Comparison of ENCODE assay signal across 13 mouse cellular contexts in genomic region chr1:168475579-168476208, GRCm38 (mm10). TPM values are rescaled to one million over a fixed set of nuclear protein-coding genes. Genes with fewer than 3 reads are reported as not detected.
DNase-seq lines count a peak whose midpoint lies in the region; ATAC-seq and TF ChIP-seq lines count a peak whose summit lies in the region.
"Had no signal": no experiment of that assay in that cellular context is flagged by ENCODE, and none has a peak within 500 bp of the region (broad histone marks: within the 10 kb centered on the region; RNA-seq: fewer than 3 reads in every experiment).

No protein-coding gene starts in this region.

- H3K9me3 ChIP-seq in heart, postnatal 0 days (replicated peaks; ENCODE audit: control insufficient read depth, low read length): no peaks in the 10 kb centered on the region
- no peaks in the 10 kb centered on the region for H3K9me3 ChIP-seq in hindbrain, embryonic 14.5 days (ENCODE audit: control insufficient read depth, low read length)
- H3K9me3 ChIP-seq in midbrain, postnatal 0 days (ENCODE audit: low read length): no peaks in the 10 kb centered on the region
- no peaks in the 10 kb centered on the region for H3K9me3 ChIP-seq in stomach, postnatal 0 days (ENCODE audit: control insufficient read depth, low read length)
- H3K9me3 ChIP-seq: neural tube, embryonic 12.5 days had no signal

- peak overlapping the region; percentile 92 for H3K27ac ChIP-seq in heart, postnatal 0 days (ENCODE audit: low read depth)
- peak overlapping the region; percentile 7 for H3K27ac ChIP-seq in hindbrain, embryonic 14.5 days
- no peak overlapping the region for H3K27ac ChIP-seq in midbrain, postnatal 0 days (ENCODE audit: low read depth, low read length)
- no peak overlapping the region for H3K27ac ChIP-seq in stomach, postnatal 0 days (replicated peaks)
- H3K27ac ChIP-seq: neural tube, embryonic 12.5 days had no signal

- no peak for ATAC-seq in heart, postnatal 0 days (ENCODE audit: insufficient read depth, low read depth)
- ATAC-seq in hindbrain, embryonic 14.5 days (ENCODE audit: low FRiP score): peak; percentile 13; the same call in 1 of the 2 replicates
- ATAC-seq in midbrain, postnatal 0 days (ENCODE audit: low FRiP score): no peak
- no peak for ATAC-seq in megakaryocyte progenitor cell, adult 5-6 weeks (replicated peaks; ENCODE audit: poor library complexity)
- no peak for ATAC-seq in stomach, postnatal 0 days (ENCODE audit: low FRiP score, low TSS enrichment)
- ATAC-seq: activated CD4-positive, CD25-positive, alpha-beta regulatory T cell, adult 4 months; inflammation-experienced regulatory T-cells, adult 6 months had no signal

- H3K36me3 ChIP-seq in heart, postnatal 0 days (replicated peaks; ENCODE audit: control insufficient read depth, insufficient read depth, low read length): no peaks in the 10 kb centered on the region
- H3K36me3 ChIP-seq in hindbrain, embryonic 14.5 days (replicated peaks; ENCODE audit: control insufficient read depth, insufficient read depth): no peaks in the 10 kb centered on the region
- no peaks in the 10 kb centered on the region for H3K36me3 ChIP-seq in midbrain, postnatal 0 days (ENCODE audit: insufficient read depth, low read length)
- no peaks in the 10 kb centered on the region for H3K36me3 ChIP-seq in stomach, postnatal 0 days (ENCODE audit: control insufficient read depth, insufficient read depth, low read length)
- H3K36me3 ChIP-seq: neural tube, embryonic 12.5 days had no signal

- no peak overlapping the region for H3K4me3 ChIP-seq in heart, postnatal 0 days (ENCODE audit: low read depth, low read length)
- no peak overlapping the region for H3K4me3 ChIP-seq in hindbrain, embryonic 14.5 days (replicated peaks; ENCODE audit: low read length)
- no peak overlapping the region for H3K4me3 ChIP-seq in midbrain, postnatal 0 days (ENCODE audit: low read depth, low read length)
- H3K4me3 ChIP-seq in stomach, postnatal 0 days (ENCODE audit: low read depth, low read length): no peak overlapping the region
- H3K4me3 ChIP-seq: neural tube, embryonic 12.5 days had no signal

- H3K4me1 ChIP-seq in heart, postnatal 0 days (ENCODE audit: control insufficient read depth, insufficient read depth): 0 out of 2 replicates have a peak, but pooled peaks cover 7% of the 10 kb centered on the region
- H3K4me1 ChIP-seq in hindbrain, embryonic 14.5 days (replicated peaks; ENCODE audit: control insufficient read depth, insufficient read depth, low read length): peaks cover 41% of the 10 kb centered on the region
- peaks cover 7% of the 10 kb centered on the region; the same call in 1 of the 2 replicates for H3K4me1 ChIP-seq in midbrain, postnatal 0 days (ENCODE audit: insufficient read depth, low read length)
- no peaks in the 10 kb centered on the region for H3K4me1 ChIP-seq in stomach, postnatal 0 days (replicated peaks; ENCODE audit: control insufficient read depth, insufficient read depth)

- no peak overlapping the region for H3K9ac ChIP-seq in heart, postnatal 0 days (replicated peaks; ENCODE audit: low read depth, low read length)
- no peak overlapping the region for H3K9ac ChIP-seq in hindbrain, embryonic 14.5 days
- 0 out of 2 replicates have a peak overlapping the region, but pooled peaks have one; percentile 19 for H3K9ac ChIP-seq in midbrain, postnatal 0 days (replicated peaks; ENCODE audit: low read length, poor library complexity, severe bottlenecking)
- no peak overlapping the region for H3K9ac ChIP-seq in stomach, postnatal 0 days (ENCODE audit: low read length)
- H3K9ac ChIP-seq: neural tube, embryonic 12.5 days had no signal

- H3K4me2 ChIP-seq in heart, postnatal 0 days (ENCODE audit: low read depth, low read length): no peak overlapping the region
- no peak overlapping the region for H3K4me2 ChIP-seq in hindbrain, embryonic 14.5 days (replicated peaks)
- no peak overlapping the region for H3K4me2 ChIP-seq in midbrain, postnatal 0 days (ENCODE audit: low read depth, low read length, poor library complexity, severe bottlenecking)
- H3K4me2 ChIP-seq in stomach, postnatal 0 days (replicated peaks; ENCODE audit: low read depth): no peak overlapping the region
- H3K4me2 ChIP-seq: neural tube, embryonic 12.5 days had no signal

- DNase-seq in cerebellum, postnatal 25 days: peak; percentile 6 to 8
- no peak for DNase-seq in cerebellum, adult 9-11 months
- DNase-seq in heart, postnatal 0 days (ENCODE audit: low spot score): no peak
- DNase-seq in heart, postnatal 4 days: no peak
- DNase-seq in hindbrain, embryonic 14.5 days (ENCODE audit: low spot score): no peak
- DNase-seq in midbrain, postnatal 0 days (ENCODE audit: low spot score): peak; percentile 27
- no peak for DNase-seq in stomach, postnatal 0 days (ENCODE audit: low spot score)
- DNase-seq: cerebellum, postnatal 36 days; lung, postnatal 14 days had no signal

- no peaks in the 10 kb centered on the region for H3K27me3 ChIP-seq in heart, postnatal 0 days (ENCODE audit: control insufficient read depth, insufficient read depth, low read length)
- no peaks in the 10 kb centered on the region for H3K27me3 ChIP-seq in hindbrain, embryonic 14.5 days (ENCODE audit: control insufficient read depth, insufficient read depth, low read length)
- no peaks in the 10 kb centered on the region for H3K27me3 ChIP-seq in midbrain, postnatal 0 days (ENCODE audit: insufficient read depth, low read length)
- H3K27me3 ChIP-seq in stomach, postnatal 0 days (ENCODE audit: control insufficient read depth, insufficient read depth, low read length): no peaks in the 10 kb centered on the region
- H3K27me3 ChIP-seq: neural tube, embryonic 12.5 days had no signal

- TF ChIP-seq CTCF in heart, postnatal 0 days (IDR thresholded peaks at IDR 0.05; ENCODE audit: low read depth): no peak
- TF ChIP-seq CTCF in midbrain, postnatal 0 days (IDR thresholded peaks at IDR 0.05): no peak
- no peak for TF ChIP-seq CTCF in stomach, postnatal 0 days (IDR thresholded peaks at IDR 0.05; ENCODE audit: low read depth)

- TF ChIP-seq EP300 in heart, postnatal 0 days (IDR thresholded peaks at IDR 0.05; ENCODE audit: low read depth): no peak
- no peak for TF ChIP-seq EP300 in stomach, postnatal 0 days (optimal IDR thresholded peaks at IDR 0.05)

- 95% methylated on average over 17 of the region's 17 CpGs for WGBS in heart, postnatal 0 days
- 68% methylated on average over 17 of the region's 17 CpGs for WGBS in hindbrain, embryonic 14.5 days
- 66% methylated on average over 17 of the region's 17 CpGs for WGBS in midbrain, postnatal 0 days
- WGBS in stomach, postnatal 0 days: 87% methylated on average over 17 of the region's 17 CpGs

RNA-seq across cellular contexts. Expression of gene Pbx1, which starts 43.6 kb away (rescaled TPM):
- 31.3 and 42.9 TPM in 2 replicates for total RNA-seq in heart, postnatal 0 days (2014; rRNA removed; ENCODE audit: low replicate concordance)
- 15.7 and 17.1 TPM in 2 replicates for polyA plus RNA-seq in heart, postnatal 0 days (2015; fragmentation: Nextera tagmentation; extraction: Ambion mirVana)
- total RNA-seq in heart, postnatal 4 days (2021): 100 to 1,000 TPM in 1 of 2 experiments, 10 to 100 TPM in 1; 90.6 to 101 TPM
- polyA plus RNA-seq in hindbrain, embryonic 14.5 days (2014; fragmentation: Nextera tagmentation; extraction: Ambion mirVana): 46.3 and 48.6 TPM in 2 replicates
- total RNA-seq in midbrain, postnatal 0 days (2014; rRNA removed): 83.4 and 104 TPM in 2 replicates
- polyA plus RNA-seq in midbrain, postnatal 0 days (2015; fragmentation: Nextera tagmentation; extraction: Ambion mirVana): 50.6 and 57.6 TPM in 2 replicates
- total RNA-seq in megakaryocyte progenitor cell, adult 5-6 weeks (2015): 7.7 and 10.7 TPM in 2 replicates
- total RNA-seq in megakaryocyte progenitor cell, adult 5-6 weeks (2017): 2.5 and 5.1 TPM in 2 replicates
- polyA plus RNA-seq in stomach, postnatal 0 days (2015; fragmentation: Nextera tagmentation; extraction: Ambion mirVana): 23.1 and 23.2 TPM in 2 replicates

Comparison
In these comparisons a context has a peak if more than half of its experiments do, and no peak if none do; other contexts are left out.
1. DNase-seq: peak in cerebellum, postnatal 25 days (2 of 2) and midbrain, postnatal 0 days (single experiment); none in cerebellum, adult 9-11 months (single experiment), heart, postnatal 0 days (single experiment), heart, postnatal 4 days (single experiment), hindbrain, embryonic 14.5 days (single experiment) and stomach, postnatal 0 days (single experiment).
2. H3K27ac ChIP-seq: peak in heart, postnatal 0 days (single experiment) and hindbrain, embryonic 14.5 days (single experiment); none in midbrain, postnatal 0 days (single experiment) and stomach, postnatal 0 days (single experiment).